Mouse (Mus musculus) kidney, postnatal 10 days (tissue): ENCODE results near the gene Tagap1.
"Not testable (repeated sequence)": the region's sequence is repeated elsewhere in the genome, so short reads cannot be mapped to it uniquely, and the experiment has no call there.

ENCODE experiments used
- DNase-seq: peaks from one replicate; pipeline ENCODE4 v3.0.0; 2021; ENCODE audit warnings: mixed read lengths

Gene Tagap1

GRCm38 (mm10) chr17:6961181-6962000 lies 435 bp upstream of the Tagap1 start:
- not testable (repeated sequence) for DNase-seq

GRCm38 (mm10) chr17:6960349-6960748 lies 607 bp downstream of the Tagap1 start:
- DNase-seq, result not testable (repeated sequence)

GRCm38 (mm10) chr17:6959543-6960259 lies 1.3 kb downstream of the Tagap1 start:
- DNase-seq, result not testable (repeated sequence)

GRCm38 (mm10) chr17:6958881-6959280 lies 2.1 kb downstream of the Tagap1 start:
- not testable (repeated sequence) for DNase-seq

- not testable (repeated sequence) for DNase-seq
Measured at GRCm38 (mm10) chr17:6948769-6949228, 12.2 kb downstream of the Tagap1 start.

- DNase-seq, result peak; percentile 91
Measured at GRCm38 (mm10) chr17:6947984-6948768, 12.8 kb downstream of the Tagap1 start, which contains the start of gene Rsph3b. Gene Rsph3b (minus strand): TSS chr17:6948682.

- not testable (repeated sequence) for DNase-seq
Measured at GRCm38 (mm10) chr17:6947637-6947983, 13.3 kb downstream of the Tagap1 start.

- not testable (repeated sequence) for DNase-seq
Measured at GRCm38 (mm10) chr17:6942560-6942959, 18.4 kb downstream of the Tagap1 start.

GRCm38 (mm10) chr17:6931625-6932024 lies 29.3 kb downstream of the Tagap1 start:
- not testable (repeated sequence) for DNase-seq

GRCm38 (mm10) chr17:6920351-6920894 lies 40.5 kb downstream of the Tagap1 start:
- DNase-seq, result not testable (repeated sequence)

- DNase-seq, result not testable (repeated sequence)
Measured at GRCm38 (mm10) chr17:6919388-6919787, 41.6 kb downstream of the Tagap1 start.

GRCm38 (mm10) chr17:6915282-6915681 lies 45.7 kb downstream of the Tagap1 start:
- DNase-seq, result not testable (repeated sequence)

- not testable (repeated sequence) for DNase-seq
Measured at GRCm38 (mm10) chr17:6914066-6914465, 46.9 kb downstream of the Tagap1 start.
